Mouse (Mus musculus) kidney, adult 2 months (tissue): ENCODE results near the gene Clk3. TPM values are rescaled to one million over a fixed set of nuclear protein-coding genes. Genes with fewer than 3 reads are reported as not detected.

ENCODE experiments used
- DNase-seq: peaks from one replicate; pipeline ENCODE4 v3.0.0; 2021
- H3K27ac ChIP-seq: fragments of 200-500 bp; 2 replicates; pipeline ENCODE4 v1.5.1; 2012; ENCODE audit warnings: low read depth, low read length, control low read depth, inconsistent platforms; ENCODE audit not compliant: insufficient read depth
- H3K27me3 ChIP-seq: fragments of 200-500 bp; replicated peaks from 2 replicates; pipeline ENCODE4 v1.6.1; 2012; ENCODE audit warnings: mild to moderate bottlenecking, moderate library complexity, low read length, inconsistent platforms; ENCODE audit not compliant: control insufficient read depth, insufficient read depth
- H3K36me3 ChIP-seq: fragments of 200-500 bp; 2 replicates; pipeline ENCODE4 v1.6.1; 2012; ENCODE audit warnings: mild to moderate bottlenecking, moderate library complexity, low read length, inconsistent platforms; ENCODE audit not compliant: control insufficient read depth, insufficient read depth
- H3K4me1 ChIP-seq: fragments of 200-500 bp; 2 replicates; pipeline ENCODE4 v1.6.1; 2011; ENCODE audit warnings: low read length; ENCODE audit not compliant: control insufficient read depth, insufficient read depth
- H3K4me3 ChIP-seq: fragments of 200-500 bp; 2 replicates; pipeline ENCODE4 v1.5.1; 2011; ENCODE audit warnings: mild to moderate bottlenecking, low read depth, low read length, control low read depth; ENCODE audit not compliant: insufficient read depth
- CTCF ChIP-seq: fragments of 200-500 bp; conservative IDR thresholded peaks from 2 replicates; pipeline ENCODE4 v1.5.1; 2011; ENCODE audit warnings: low read depth, mild to moderate bottlenecking, control low read depth, low read length, moderate library complexity, mixed read lengths; ENCODE audit not compliant: insufficient read depth, insufficient read length
- POLR2A ChIP-seq: fragments of 200-500 bp; IDR thresholded peaks from one replicate; pipeline ENCODE4 v1.6.1; 2011; ENCODE audit warnings: low read depth, low read length, control low read depth
- WGBS: fragments of 180-500 bp; shearing (Covaris S2); methylation state at CpG from one replicate; pipeline ENCODE4 v1.1.7; 2018; 5-methylcytosine and 5-hydroxymethylcytosine counted together
- polyA plus RNA-seq: library from polyadenylated mRNA; depleted of rRNA; stranded (reverse); fragments of >200 nt; gene quantifications from 2 replicates; pipeline ENCODE4 v1.2.3, GENCODE M21; 2012

Clk3 gene
- polyA plus RNA-seq, 1 experiment = 71.1 TPM

DNA sequence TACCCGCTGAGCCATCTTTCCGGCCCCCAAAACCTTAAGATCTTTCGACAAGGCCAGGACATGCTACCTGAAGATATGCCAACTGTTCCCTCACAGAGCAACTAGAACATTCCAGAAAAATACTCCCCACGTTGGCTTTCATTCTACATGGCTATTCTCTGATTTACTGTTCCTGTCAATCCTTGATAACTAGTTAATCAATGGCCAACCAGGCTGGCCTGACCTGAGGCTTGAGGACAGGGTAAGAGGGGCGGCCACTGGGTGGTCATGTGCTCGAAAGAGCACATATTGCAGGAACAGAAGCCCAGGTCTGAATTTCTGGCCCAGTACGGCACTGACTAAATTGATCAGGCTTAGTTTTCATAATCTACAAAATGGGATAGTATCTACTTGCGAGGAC, 31.8 kb upstream of the Clk3 start:
- Histone ChIP-seq H3K27me3 (no peaks in the 10 kb centered on the region), H3K27ac (no peak overlapping the region), H3K36me3 (no peaks in the 10 kb centered on the region; the same call in 1 of the 2 replicates), H3K4me1 (no peaks in the 10 kb centered on the region), H3K4me3 (no peak overlapping the region)
- peak; percentile 19 for DNase-seq
- TF ChIP-seq POLR2A (no peak), CTCF (no peak)
- WGBS = 70% methylated on average over 8 of the region's 8 CpGs

DNA sequence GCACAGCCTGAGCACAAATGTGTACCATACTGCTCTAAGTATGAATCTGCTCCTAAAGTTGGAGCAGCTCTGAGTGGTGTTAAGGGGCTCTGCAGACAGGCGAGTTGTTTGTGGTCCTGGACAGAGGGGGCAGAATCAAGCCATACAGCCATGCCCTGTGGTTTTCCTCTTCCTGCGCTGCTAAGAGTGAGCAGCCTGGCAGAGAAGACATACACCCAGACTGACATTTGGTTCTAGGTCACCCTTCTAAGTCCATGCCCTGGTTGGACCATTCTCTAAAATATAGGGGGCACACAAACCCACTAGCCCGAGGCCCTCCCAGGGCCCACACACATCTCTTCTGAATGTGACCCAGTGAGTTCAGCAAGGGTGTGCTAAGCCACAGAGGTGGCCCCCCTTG, 24.1 kb upstream of the Clk3 start:
- TF ChIP-seq POLR2A = no peak
- TF ChIP-seq CTCF = no peak
- WGBS = 87% methylated on average over 3 of the region's 3 CpGs
- Histone ChIP-seq H3K27me3 (no peaks in the 10 kb centered on the region), H3K4me1 (no peaks in the 10 kb centered on the region), H3K36me3 (no peaks in the 10 kb centered on the region), H3K27ac (no peak overlapping the region), H3K4me3 (no peak overlapping the region)
- DNase-seq = no peak

DNA sequence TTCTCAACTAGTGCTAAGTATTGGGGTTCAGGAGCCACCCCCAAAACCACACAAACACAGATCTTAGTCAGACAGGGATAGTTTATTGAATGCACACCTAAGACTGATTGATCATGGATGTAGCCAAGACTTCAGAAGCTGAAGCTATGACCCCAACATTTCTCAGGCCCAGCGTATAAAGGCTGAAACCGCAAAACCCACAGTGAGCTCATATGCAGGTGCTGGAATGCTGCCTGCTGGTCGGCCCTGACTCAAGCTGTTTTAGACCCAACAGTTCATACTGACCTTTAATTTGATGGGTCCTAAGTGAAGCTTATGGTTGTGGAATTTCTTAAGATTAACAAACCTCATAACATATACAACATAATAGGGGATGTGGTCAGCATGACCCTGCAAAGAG, 17.0 kb upstream of the Clk3 start:
- Histone ChIP-seq H3K4me1 (no peaks in the 10 kb centered on the region), H3K36me3 (no peaks in the 10 kb centered on the region), H3K4me3 (no peak overlapping the region), H3K27me3 (no peaks in the 10 kb centered on the region), H3K27ac (no peak overlapping the region)
- 84% methylated on average over 3 of the region's 3 CpGs for WGBS
- DNase-seq = no peak
- TF ChIP-seq POLR2A (no peak), CTCF (no peak)

DNA sequence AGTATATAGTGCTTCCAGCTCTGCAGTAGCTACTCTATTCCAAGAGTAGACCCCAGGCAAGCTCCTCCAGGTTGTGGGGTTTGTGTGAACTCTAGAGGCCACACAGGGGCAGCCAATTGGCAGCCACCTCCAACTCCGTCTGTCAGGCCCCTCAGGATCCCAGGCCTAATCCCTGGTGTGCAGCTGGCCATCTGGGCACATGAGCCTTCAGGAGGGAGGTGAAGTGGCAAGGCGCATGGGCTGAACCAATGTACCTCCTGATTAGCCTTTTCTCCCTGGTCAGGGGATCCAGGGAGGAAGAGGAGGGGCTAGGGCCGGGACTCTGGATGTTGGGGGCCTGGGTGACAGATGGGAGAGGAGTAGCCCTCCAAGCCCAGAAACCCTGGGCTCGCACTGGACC, 10.1 kb upstream of the Clk3 start:
- Histone ChIP-seq H3K4me1 (no peaks in the 10 kb centered on the region), H3K27me3 (no peaks in the 10 kb centered on the region), H3K27ac (no peak overlapping the region), H3K4me3 (no peak overlapping the region), H3K36me3 (no peaks in the 10 kb centered on the region)
- no peak for DNase-seq
- WGBS = 67% methylated on average over 4 of the region's 4 CpGs
- TF ChIP-seq POLR2A = no peak
- no peak for TF ChIP-seq CTCF

DNA sequence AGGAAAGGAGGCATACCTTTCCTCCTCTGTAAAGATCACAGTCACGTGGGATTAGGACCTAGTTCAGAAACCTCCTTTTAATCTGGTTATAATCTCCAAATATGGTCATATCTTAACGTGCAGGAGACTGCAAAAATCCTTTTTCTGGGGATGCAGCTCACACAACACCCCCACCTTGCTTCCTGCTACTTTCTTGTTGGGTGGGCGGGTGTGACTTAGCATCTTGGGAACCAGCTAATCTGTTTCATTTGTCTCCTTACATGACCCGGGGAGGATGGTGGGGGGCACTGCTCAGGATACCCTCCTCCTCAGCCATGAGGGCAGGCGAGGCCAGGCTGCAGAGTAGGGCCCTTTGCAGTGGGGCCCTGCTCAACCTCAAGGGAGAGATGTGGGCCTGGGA, 9.4 kb upstream of the Clk3 start:
- TF ChIP-seq POLR2A = no peak
- TF ChIP-seq CTCF = no peak

DNA sequence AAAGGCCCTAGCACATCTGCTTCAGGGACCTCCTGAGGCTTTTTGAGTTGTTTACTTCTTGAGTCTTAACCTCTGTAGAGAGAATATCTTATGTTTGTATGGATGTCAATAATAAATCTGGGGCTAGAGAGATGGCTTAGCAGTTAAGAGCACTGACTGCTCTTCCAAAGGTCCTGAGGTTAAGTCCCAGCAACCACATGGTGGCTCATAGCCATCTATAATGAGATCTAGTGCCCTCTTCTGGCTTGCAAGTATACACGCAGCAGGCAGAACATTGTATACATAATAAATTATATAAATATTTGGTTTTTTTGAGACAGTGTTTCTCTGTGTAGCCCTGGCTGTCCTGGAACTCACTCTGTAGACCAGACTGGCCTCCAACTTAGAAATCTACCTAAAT, 8.5 kb upstream of the Clk3 start:
- no peak for TF ChIP-seq POLR2A
- peak; percentile 27; the same call in 1 of the 2 replicates for TF ChIP-seq CTCF
- WGBS = 18% methylated on average over 1 of the region's 1 CpGs
- Histone ChIP-seq H3K27ac (no peak overlapping the region), H3K4me3 (no peak overlapping the region), H3K27me3 (no peaks in the 10 kb centered on the region), H3K36me3 (no peaks in the 10 kb centered on the region), H3K4me1 (no peaks in the 10 kb centered on the region)
- DNase-seq = peak; percentile 44

More for the DNA sequence above, 9.4 kb upstream of the Clk3 start:
- Histone ChIP-seq H3K4me1 (no peaks in the 10 kb centered on the region), H3K27me3 (no peaks in the 10 kb centered on the region), H3K4me3 (no peak overlapping the region), H3K27ac (no peak overlapping the region), H3K36me3 (no peaks in the 10 kb centered on the region)
- DNase-seq = no peak
- 73% methylated on average over 5 of the region's 5 CpGs for WGBS

DNA sequence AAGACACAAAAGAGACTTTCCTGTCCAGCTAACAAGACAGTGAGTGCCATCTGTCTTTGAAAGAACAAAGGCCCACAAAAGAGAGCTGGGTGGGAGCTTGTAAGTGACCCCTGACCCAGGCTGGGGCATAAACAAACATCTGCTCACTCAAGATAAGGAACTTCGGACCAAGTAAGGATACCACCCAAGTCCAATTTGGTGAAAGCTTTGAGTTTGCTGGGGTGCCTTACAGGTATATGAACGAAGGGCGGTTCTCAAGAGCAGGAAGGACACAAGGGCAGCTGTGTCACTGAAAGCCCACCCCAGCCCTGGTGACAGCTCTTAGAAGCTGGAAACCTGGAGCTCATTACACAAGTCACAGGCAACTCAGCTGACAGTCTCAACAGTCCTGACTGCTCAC, 8.1 kb upstream of the Clk3 start:
- DNase-seq = no peak
- no peaks in the 10 kb centered on the region for H3K4me1 ChIP-seq
- H3K27ac ChIP-seq = no peak overlapping the region
- no peaks in the 10 kb centered on the region for H3K27me3 ChIP-seq
- no peaks in the 10 kb centered on the region for H3K36me3 ChIP-seq
- 77% methylated on average over 3 of the region's 3 CpGs for WGBS
- TF ChIP-seq CTCF (no peak), POLR2A (no peak)
- no peak overlapping the region for H3K4me3 ChIP-seq

DNA sequence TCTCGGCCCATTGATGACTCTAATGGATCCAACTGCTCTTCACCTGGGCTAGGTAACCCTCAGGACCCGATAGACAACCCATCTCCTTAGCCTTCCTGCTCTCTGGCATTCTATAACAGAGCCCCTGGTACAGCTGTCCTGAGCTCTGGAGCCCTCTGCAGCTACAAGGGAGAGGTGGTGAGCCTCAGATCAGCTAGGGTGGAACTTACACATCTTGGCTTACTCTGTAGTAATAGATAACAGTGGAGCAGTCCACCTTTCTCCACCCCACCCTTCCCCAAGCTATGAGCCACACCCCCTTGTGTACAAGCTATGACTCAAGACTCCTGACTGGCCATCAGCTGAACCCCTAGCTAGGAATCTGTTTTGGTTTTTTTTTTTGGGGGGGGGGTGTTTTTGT, 5.2 kb upstream of the Clk3 start:
- 92% methylated on average over 2 of the region's 2 CpGs for WGBS
- H3K36me3 ChIP-seq = no peaks in the 10 kb centered on the region
- H3K4me3 ChIP-seq = no peak overlapping the region
- H3K4me1 ChIP-seq = no peaks in the 10 kb centered on the region
- H3K27me3 ChIP-seq = no peaks in the 10 kb centered on the region
- DNase-seq = no peak
- no peak for TF ChIP-seq CTCF
- TF ChIP-seq POLR2A = no peak
- no peak overlapping the region for H3K27ac ChIP-seq
